Mouse (Mus musculus) lung, adult 2 months (tissue): ENCODE data around the gene Igll1.

ENCODE experiments used
- CTCF ChIP-seq: fragments of 200-500 bp; IDR thresholded peaks from 2 replicates; pipeline ENCODE4 v1.5.1; 2011; ENCODE audit warnings: mild to moderate bottlenecking, low read length, control low read depth; ENCODE audit not compliant: insufficient read depth
- POLR2A ChIP-seq: fragments of 200-500 bp; IDR thresholded peaks from 2 replicates; pipeline ENCODE4 v1.6.1; 2011; ENCODE audit warnings: low read depth, mild to moderate bottlenecking, control low read depth, low read length, borderline replicate concordance; ENCODE audit errors: extremely low read depth

DNA sequence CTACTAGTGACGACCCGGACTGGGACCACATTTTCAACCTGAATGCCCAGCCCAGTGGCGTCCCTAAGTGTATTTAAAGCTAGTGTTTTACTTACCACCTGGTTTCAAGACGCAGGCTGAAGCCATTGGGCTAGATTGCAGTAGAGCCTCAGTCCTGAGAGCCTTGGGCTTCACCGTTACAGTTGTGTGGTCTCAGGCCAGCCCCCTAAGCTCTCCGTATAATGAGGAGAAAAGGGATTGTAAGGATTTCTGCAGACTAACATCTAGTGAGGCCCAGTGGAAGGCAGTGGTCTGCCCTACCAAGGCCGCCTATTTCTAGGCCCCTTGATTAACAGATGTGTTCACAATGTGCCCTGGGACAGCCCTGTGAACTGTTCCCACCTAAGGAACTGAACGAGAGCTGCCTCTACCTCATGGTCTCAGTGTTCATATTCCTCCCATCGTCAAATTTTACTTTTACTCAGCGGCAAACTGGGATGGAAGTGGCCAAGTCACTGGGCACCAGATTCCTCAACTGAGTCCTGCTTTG, 33.3 kb upstream of the Igll1 start:
- TF ChIP-seq CTCF (no peak), POLR2A (no peak)
